Mouse (Mus musculus) cortical plate, adult 2 months (tissue): ENCODE measurements around the gene Tnni3.
A peak's percentile ranks its signal among the peaks of the same experiment; 100 is the strongest.

Experiments
- CTCF ChIP-seq: fragments of 200-500 bp; IDR thresholded peaks from 2 replicates; pipeline ENCODE4 v1.5.1; 2011; ENCODE audit warnings: mild to moderate bottlenecking, control low read depth, low read length; ENCODE audit not compliant: insufficient read depth; ENCODE audit errors: extremely low read depth
- POLR2A ChIP-seq: fragments of 200-500 bp; IDR thresholded peaks from 2 replicates; pipeline ENCODE4 v1.6.1; 2011; ENCODE audit warnings: mild to moderate bottlenecking, low read length, control low read depth; ENCODE audit not compliant: insufficient read depth; ENCODE audit errors: extremely low read depth

- TF ChIP-seq CTCF: peak; percentile 64
- TF ChIP-seq POLR2A: no peak; the same call in 1 of the 2 replicates
These were observed 2.6 kb upstream of the Tnni3 start for GRCm38 (mm10) chr7:4526341-4527301.
